Mouse (Mus musculus) midbrain, embryonic 16.5 days (tissue): ENCODE measurements around the gene Trim47. TPM values are rescaled to one million over a fixed set of nuclear protein-coding genes. Genes with fewer than 3 reads are reported as not detected.

Experiments
- ATAC-seq: fragments of 200-750 bp; cut with Nextera tagmentation; 2 replicates; pipeline ENCODE4 v1.8.0; 2017; ENCODE audit warnings: moderate TSS enrichment
- H3K27ac ChIP-seq: fragments of 300-500 bp; sonication (generic); 2 replicates; pipeline ENCODE4 v1.5.1; 2014; ENCODE audit warnings: mild to moderate bottlenecking, low read length, mixed read lengths
- H3K27me3 ChIP-seq: fragments of 300-500 bp; sonication (generic); 2 replicates; pipeline ENCODE4 v1.6.1; 2014; ENCODE audit warnings: low read depth, low read length, mixed read lengths; ENCODE audit not compliant: control insufficient read depth, insufficient read depth
- H3K36me3 ChIP-seq: fragments of 300-500 bp; sonication (generic); 2 replicates; pipeline ENCODE4 v1.6.1; 2014; ENCODE audit warnings: mild to moderate bottlenecking, low read length, moderate library complexity, mixed read lengths; ENCODE audit not compliant: control insufficient read depth, insufficient read depth
- H3K4me1 ChIP-seq: fragments of 300-500 bp; sonication (generic); 2 replicates; pipeline ENCODE4 v1.6.1; 2014; ENCODE audit warnings: mild to moderate bottlenecking, low read length, mixed read lengths; ENCODE audit not compliant: control insufficient read depth, insufficient read depth
- H3K4me2 ChIP-seq: fragments of 300-500 bp; sonication (generic); 2 replicates; pipeline ENCODE4 v1.6.1; 2014; ENCODE audit warnings: mild to moderate bottlenecking, low read length, mixed read lengths
- H3K4me3 ChIP-seq: fragments of 300-500 bp; sonication (generic); 2 replicates; pipeline ENCODE4 v1.5.1; 2014; ENCODE audit warnings: low read depth, mild to moderate bottlenecking, low read length, moderate library complexity, mixed read lengths
- H3K9ac ChIP-seq: fragments of 300-500 bp; sonication (generic); 2 replicates; pipeline ENCODE4 v1.6.1; 2014; ENCODE audit warnings: low read depth, low read length, mixed read lengths
- H3K9me3 ChIP-seq: fragments of 300-500 bp; sonication (generic); replicated peaks from 2 replicates; pipeline ENCODE4 v1.6.1; 2014; ENCODE audit warnings: mild to moderate bottlenecking, low read length, mixed read lengths; ENCODE audit not compliant: control insufficient read depth, poor library complexity, severe bottlenecking
- WGBS: fragments of 180-500 bp; shearing (Covaris S2); extraction: QIAGEN DNeasy Blood & Tissue Kit; methylation state at CpG from one replicate; pipeline ENCODE4 v1.1.7; 2014; 5-methylcytosine and 5-hydroxymethylcytosine counted together
- polyA plus RNA-seq: library from polyadenylated mRNA; unstranded; fragments of >200 nt; fragmentation: Nextera tagmentation; extraction: Ambion mirVana; gene quantifications from 2 replicates; pipeline ENCODE4 v1.2.1, GENCODE M21; 2015

Trim47 gene
- polyA plus RNA-seq, 1 experiment from 2014 or later, result 12.7 TPM

- Histone ChIP-seq H3K9me3 (no peaks in the 10 kb centered on the region), H3K27me3 (no peaks in the 10 kb centered on the region), H3K36me3 (peaks cover 29% of the 10 kb centered on the region), H3K4me1 (peaks cover 5% of the 10 kb centered on the region; the same call in 1 of the 2 replicates), H3K27ac (no peak overlapping the region), H3K4me2 (no peak overlapping the region), H3K9ac (no peak overlapping the region), H3K4me3 (no peak overlapping the region)
- 79% methylated on average over 10 of the region's 10 CpGs for WGBS
- no peak for ATAC-seq
Measured at GRCm38 (mm10) chr11:116142211-116142991, 15.4 kb upstream of the Trim47 start.

- under 1% methylated on average over 60 of the region's 60 CpGs for whole genome bisulfite sequencing
- Histone ChIP-seq H3K36me3 (peaks cover 10% of the 10 kb centered on the region; the same call in 1 of the 2 replicates), H3K4me2 (peak within 1 kb of the TSS; percentile 59), H3K4me3 (peak within 1 kb of the TSS; percentile 72), H3K27me3 (no peaks in the 10 kb centered on the region), H3K9ac (peak within 1 kb of the TSS; percentile 77), H3K9me3 (no peaks in the 10 kb centered on the region), H3K4me1 (peaks cover 5% of the 10 kb centered on the region; the same call in 1 of the 2 replicates), H3K27ac (peak within 1 kb of the TSS; percentile 72)
- ATAC-seq, result peak; percentile 93
Measured at GRCm38 (mm10) chr11:116138468-116139138, 11.6 kb upstream of the Trim47 start, which contains the start of gene Mrpl38. Mrpl38 (minus strand) TSS chr11:116138868.

DNA sequence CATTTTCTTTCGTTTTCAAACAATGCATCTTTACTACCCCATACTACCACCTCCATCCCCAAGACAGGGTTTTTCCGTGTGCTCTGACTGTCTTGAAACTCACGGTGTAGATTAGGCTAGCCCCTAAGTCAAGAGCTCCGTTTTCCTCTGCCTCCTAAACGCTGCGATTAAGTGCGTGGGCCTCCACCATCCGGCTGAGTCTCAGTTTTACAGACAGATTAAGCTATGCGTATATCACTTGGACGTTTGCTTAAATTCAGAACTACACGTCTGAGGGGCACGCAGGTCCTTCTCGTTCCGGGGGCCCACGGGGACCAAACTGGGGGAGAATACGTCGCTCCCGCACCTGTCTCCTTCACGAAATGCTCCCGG lies 11.1 kb upstream of the Trim47 start:
- WGBS, result 2% methylated on average over 20 of the region's 20 CpGs

GRCm38 (mm10) chr11:116134171-116134570 lies 7.2 kb upstream of the Trim47 start:
- Histone ChIP-seq H3K4me1 (peaks cover 16% of the 10 kb centered on the region), H3K27me3 (no peaks in the 10 kb centered on the region), H3K9ac (no peak overlapping the region), H3K36me3 (peaks cover 11% of the 10 kb centered on the region), H3K9me3 (no peaks in the 10 kb centered on the region), H3K4me2 (no peak overlapping the region), H3K4me3 (no peak overlapping the region), H3K27ac (no peak overlapping the region)
- no peak for ATAC-seq
- WGBS, result 87% methylated on average over 10 of the region's 10 CpGs

More for the DNA sequence above, 11.1 kb upstream of the Trim47 start:
- Histone ChIP-seq H3K36me3 (peaks cover 10% of the 10 kb centered on the region; the same call in 1 of the 2 replicates), H3K27me3 (no peaks in the 10 kb centered on the region), H3K27ac (peak overlapping the region; percentile 72), H3K4me3 (peak overlapping the region; percentile 72), H3K4me1 (peaks cover 5% of the 10 kb centered on the region; the same call in 1 of the 2 replicates), H3K4me2 (peak overlapping the region; percentile 59), H3K9ac (peak overlapping the region; percentile 77), H3K9me3 (no peaks in the 10 kb centered on the region)
- peak; percentile 19 for ATAC-seq

- Histone ChIP-seq H3K4me1 (peaks cover 16% of the 10 kb centered on the region), H3K27me3 (no peaks in the 10 kb centered on the region), H3K36me3 (peaks cover 11% of the 10 kb centered on the region), H3K9ac (no peak overlapping the region), H3K9me3 (no peaks in the 10 kb centered on the region), H3K4me2 (no peak overlapping the region), H3K4me3 (no peak overlapping the region), H3K27ac (no peak overlapping the region)
- no peak for ATAC-seq
- WGBS, result 80% methylated on average over 5 of the region's 5 CpGs
Measured at GRCm38 (mm10) chr11:116133497-116133896, 6.5 kb upstream of the Trim47 start.

GRCm38 (mm10) chr11:116132366-116133333 lies 5.6 kb upstream of the Trim47 start:
- Histone ChIP-seq H3K9me3 (no peaks in the 10 kb centered on the region), H3K4me1 (peaks cover 14% of the 10 kb centered on the region), H3K9ac (no peak overlapping the region), H3K36me3 (peaks cover 11% of the 10 kb centered on the region), H3K27me3 (no peaks in the 10 kb centered on the region), H3K4me3 (no peak overlapping the region), H3K4me2 (no peak overlapping the region), H3K27ac (no peak overlapping the region)
- no peak for ATAC-seq
- 87% methylated on average over 16 of the region's 16 CpGs for WGBS

DNA sequence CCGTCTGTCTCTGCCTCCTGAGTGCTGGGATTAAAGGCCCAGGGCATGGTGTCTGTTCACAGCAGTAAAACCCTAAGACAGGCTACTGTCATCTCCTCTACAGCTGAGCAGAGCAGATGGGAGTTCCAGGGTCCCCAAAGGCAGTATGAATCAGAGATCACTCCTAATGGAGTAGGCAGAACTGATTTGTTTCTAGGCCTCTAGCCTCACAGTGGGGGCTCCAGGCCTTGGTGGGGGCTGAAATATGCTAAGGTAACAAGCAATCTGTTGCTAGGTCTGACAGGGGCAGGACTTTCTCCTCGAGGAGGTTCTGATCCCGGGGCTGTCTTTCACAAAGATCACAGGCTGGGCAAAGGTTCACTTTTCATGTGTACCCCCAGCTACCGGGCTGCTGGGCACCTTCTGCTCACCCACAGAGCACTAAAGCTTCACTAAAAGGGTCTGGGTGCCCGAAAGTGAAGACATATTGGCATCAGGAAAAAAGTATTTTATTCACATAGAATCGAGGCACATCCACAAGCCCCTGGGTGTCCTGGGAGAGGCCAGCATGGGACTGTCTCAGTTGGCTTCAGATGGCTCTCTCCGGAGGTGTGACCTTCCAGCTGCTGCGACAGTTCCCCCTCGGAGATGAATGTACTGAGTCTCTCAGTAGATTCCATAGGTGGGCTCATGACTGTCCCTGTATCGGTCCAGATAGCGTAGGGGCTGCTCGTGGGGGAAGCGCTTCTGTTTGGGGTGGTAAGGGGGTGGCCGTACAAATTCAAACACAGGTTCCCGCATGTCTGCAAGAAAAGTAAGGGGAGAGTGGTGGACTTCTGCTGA lies 4.5 kb upstream of the Trim47 start:
- Histone ChIP-seq H3K4me1 (peaks cover 14% of the 10 kb centered on the region), H3K27me3 (no peaks in the 10 kb centered on the region), H3K4me3 (peak overlapping the region; percentile 62), H3K9ac (peak overlapping the region; percentile 36; the same call in 1 of the 2 replicates), H3K36me3 (peaks cover 11% of the 10 kb centered on the region), H3K9me3 (no peaks in the 10 kb centered on the region), H3K4me2 (peak overlapping the region; percentile 76), H3K27ac (0 out of 2 replicates have a peak overlapping the region, but pooled peaks have one; percentile 90)
- WGBS, result 82% methylated on average over 15 of the region's 15 CpGs
- ATAC-seq, result no peak
